Mouse (Mus musculus) liver, embryonic 14.5 days (tissue): Measurements from ENCODE around the gene Rps16. TPM values are rescaled to one million over a fixed set of nuclear protein-coding genes. Genes with fewer than 3 reads are reported as not detected.
A peak's percentile ranks its signal among the peaks of the same experiment; 100 is the strongest.

Experiments
- ATAC-seq: fragments of 200-750 bp; cut with Nextera tagmentation; 2 replicates; pipeline ENCODE4 v1.8.0; 2017; ENCODE audit warnings: moderate number of reproducible peaks, mild to moderate bottlenecking, moderate library complexity; ENCODE audit not compliant: insufficient read depth
- DNase-seq, 3 experiments: peaks; one replicate each; pipeline ENCODE4 v3.0.0-alpha.2; 2012 to 2013; ENCODE audit warnings: low read depth in 3 of 3, low spot score in 3 of 3
- H3K27ac ChIP-seq: fragments of 300-500 bp; sonication (generic); 2 replicates; pipeline ENCODE4 v1.5.1; 2014; ENCODE audit warnings: moderate library complexity, mild to moderate bottlenecking, control low read depth, inconsistent platforms
- H3K27me3 ChIP-seq: fragments of 300-500 bp; sonication (generic); 2 replicates; pipeline ENCODE4 v1.6.1; 2014; ENCODE audit warnings: mild to moderate bottlenecking, low read length, moderate library complexity; ENCODE audit not compliant: control insufficient read depth, insufficient read depth
- H3K36me3 ChIP-seq: fragments of 300-500 bp; sonication (generic); replicated peaks from 2 replicates; pipeline ENCODE4 v1.6.1; 2014; ENCODE audit warnings: low read depth; ENCODE audit not compliant: control insufficient read depth, insufficient read depth
- H3K4me1 ChIP-seq, 2 experiments: fragments of 200-500 bp in 1 of 2; fragments of 300-500 bp in 1 of 2; sonication (generic) in 1 of 2; replicated peaks; 2 replicates each; pipeline ENCODE4 v1.6.1; 2012 to 2014; ENCODE audit warnings: antibody characterized with exemption in 1 of 2, inconsistent platforms in 1 of 2, low read length in 1 of 2; ENCODE audit not compliant: control insufficient read depth in 2 of 2, insufficient read depth in 2 of 2
- H3K4me2 ChIP-seq: fragments of 300-500 bp; sonication (generic); 2 replicates; pipeline ENCODE4 v1.6.1; 2014; ENCODE audit warnings: low read depth, mild to moderate bottlenecking, control low read depth, moderate library complexity
- H3K4me3 ChIP-seq, 2 experiments: fragments of 200-500 bp in 1 of 2; fragments of 300-500 bp in 1 of 2; sonication (generic) in 1 of 2; 2 replicates each; pipeline ENCODE4 v1.5.1; 2012 to 2014; ENCODE audit warnings: low read depth in 2 of 2, low read length in 2 of 2, mild to moderate bottlenecking in 2 of 2, control low read depth in 1 of 2, inconsistent platforms in 1 of 2, moderate library complexity in 1 of 2; ENCODE audit not compliant: insufficient read depth in 1 of 2
- H3K9ac ChIP-seq: fragments of 300-500 bp; sonication (generic); replicated peaks from 2 replicates; pipeline ENCODE4 v1.6.1; 2014; ENCODE audit warnings: mild to moderate bottlenecking, control low read depth, moderate library complexity
- H3K9me3 ChIP-seq: fragments of 300-500 bp; sonication (generic); 2 replicates; pipeline ENCODE4 v1.6.1; 2016; ENCODE audit warnings: low read length, mixed read lengths; ENCODE audit not compliant: control insufficient read depth
- CTCF ChIP-seq: IDR thresholded peaks from 2 replicates; pipeline ENCODE4 v1.5.1; 2016; ENCODE audit warnings: antibody characterized with exemption, low read depth, control low read depth
- EP300 ChIP-seq: IDR thresholded peaks from 2 replicates; pipeline ENCODE4 v1.6.1; 2016; ENCODE audit warnings: antibody characterized with exemption, low read depth
- WGBS: fragments of 180-500 bp; shearing (Covaris S2); extraction: QIAGEN DNeasy Blood & Tissue Kit; methylation state at CpG from one replicate; pipeline ENCODE4 v1.1.7; 2014; ENCODE audit not compliant: insufficient replicate concordance; 5-methylcytosine and 5-hydroxymethylcytosine counted together
- polyA plus RNA-seq, 2 experiments: library from polyadenylated mRNA; depleted of rRNA in 1 of 2; stranded (reverse) in 1 of 2; unstranded in 1 of 2; fragments of >200 nt; fragmentation: Nextera tagmentation in 1 of 2; extraction: Ambion mirVana in 1 of 2; gene quantifications; 2 replicates each; pipeline versions ENCODE4 v1.2.1 to v1.2.3; 2012 to 2014

Gene Rps16
- polyA plus RNA-seq, 2 experiments: 900 to 1,209 TPM

DNA sequence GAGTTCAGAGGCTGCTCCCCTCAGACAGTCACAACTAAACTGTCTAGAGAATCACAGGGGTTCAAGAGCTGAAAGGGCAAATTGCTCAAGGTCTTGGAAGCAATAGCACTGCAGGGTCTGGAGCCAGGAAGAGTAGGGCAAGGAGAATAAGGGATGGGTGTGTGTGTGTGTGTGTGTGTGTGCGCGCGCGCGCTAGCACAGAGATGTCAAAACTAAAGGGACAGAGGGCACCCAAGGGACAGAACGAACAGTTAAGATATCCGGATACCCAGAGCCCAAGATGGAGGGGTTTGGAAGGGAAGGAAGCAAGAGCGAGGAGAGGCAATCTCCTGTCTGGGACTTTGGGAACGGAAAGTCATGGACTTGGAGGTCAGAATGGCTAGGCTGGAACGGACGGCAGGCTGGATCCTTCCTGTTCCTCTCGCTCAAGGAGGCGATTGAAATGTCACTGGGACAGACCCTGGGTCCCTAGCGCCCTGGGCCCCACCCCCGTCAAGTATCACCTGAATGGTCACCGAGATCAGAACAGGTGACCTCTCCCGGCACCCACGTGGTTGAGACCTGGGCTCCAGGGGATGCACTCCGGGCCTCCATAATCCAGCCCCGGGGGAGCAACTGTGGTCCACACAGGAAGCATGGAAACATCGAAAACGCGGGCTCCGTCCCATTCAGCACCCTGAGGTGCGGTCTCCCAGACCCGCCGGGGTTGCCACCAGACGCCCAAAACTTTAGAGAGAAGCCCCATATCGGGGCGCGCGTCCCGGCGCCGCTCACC is 39.1 kb upstream of the Rps16 start:
- H3K4me1 ChIP-seq: peaks cover 4 to 6% of the 10 kb centered on the region in 2 experiments; a peak in 3 of 4 replicates
- peak overlapping the region; percentile 97 for H3K4me2 ChIP-seq
- peak in 1 of 3 experiments; percentile 17 for DNase-seq
- no peaks in the 10 kb centered on the region for H3K27me3 ChIP-seq
- peak; percentile 55 for ATAC-seq
- 3% methylated on average over 35 of the region's 35 CpGs for WGBS
- H3K4me3 ChIP-seq: peak overlapping the region; percentile 95 to 99
- H3K36me3 ChIP-seq: peaks cover 39% of the 10 kb centered on the region
- H3K9me3 ChIP-seq: no peaks in the 10 kb centered on the region
- TF ChIP-seq EP300: no peak
- TF ChIP-seq CTCF: no peak
- peak overlapping the region; percentile 30; the same call in 1 of the 2 replicates for H3K27ac ChIP-seq
- peak overlapping the region; percentile 94 for H3K9ac ChIP-seq

GRCm38 (mm10) chr7:28311926-28312543 is 38.4 kb upstream of the Rps16 start, which contains the start of gene Timm50:
TSS of gene Timm50 (minus strand) at chr7:28312072.
- ATAC-seq (peak; percentile 98), DNase-seq (peak; percentile 93 to 95 (median 94))
- Histone ChIP-seq H3K4me2 (peak within 1 kb of the TSS; percentile 97), H3K9me3 (no peaks in the 10 kb centered on the region), H3K4me1 (peaks cover 4 to 6% of the 10 kb centered on the region in 2 experiments; a peak in 3 of 4 replicates), H3K27ac (peak within 1 kb of the TSS; percentile 41), H3K4me3 (peak within 1 kb of the TSS; percentile 95 to 99), H3K27me3 (no peaks in the 10 kb centered on the region), H3K36me3 (peaks cover 40% of the 10 kb centered on the region), H3K9ac (peak within 1 kb of the TSS; percentile 94)
- peak; percentile 50; the same call in 1 of the 2 replicates for TF ChIP-seq EP300
- peak; percentile 36; the same call in 1 of the 2 replicates for TF ChIP-seq CTCF
- under 1% methylated on average over 45 of the region's 45 CpGs for WGBS

DNA sequence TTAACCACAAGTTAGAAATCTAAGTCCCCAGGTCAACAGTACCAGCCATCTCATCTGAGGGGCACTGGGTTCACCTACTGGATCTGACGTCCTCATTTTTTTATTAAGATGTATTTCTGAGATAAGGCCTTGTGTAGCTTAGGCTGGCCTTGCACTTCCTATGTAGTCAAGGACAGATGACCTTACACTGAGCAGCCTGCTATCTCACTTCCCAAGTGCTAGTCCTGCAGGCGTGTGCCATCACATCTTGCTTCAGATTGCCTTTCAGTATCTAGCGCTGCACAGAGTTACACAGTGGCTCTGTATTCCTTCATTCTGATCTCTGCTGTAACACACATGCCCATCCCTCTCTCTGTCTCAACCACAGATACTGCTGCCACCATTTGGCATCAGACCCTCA is 32.4 kb upstream of the Rps16 start:
- Histone ChIP-seq H3K9ac (no peak overlapping the region), H3K4me3 (no peak overlapping the region), H3K9me3 (no peaks in the 10 kb centered on the region), H3K27me3 (no peaks in the 10 kb centered on the region), H3K4me1 (no peaks in the 10 kb centered on the region; a peak in 1 of 4 replicates), H3K36me3 (peaks cover 80% of the 10 kb centered on the region), H3K27ac (no peak overlapping the region), H3K4me2 (no peak overlapping the region)
- 66% methylated on average over 3 of the region's 3 CpGs for WGBS
- no peak for DNase-seq
- no peak for ATAC-seq
- TF ChIP-seq CTCF (no peak), EP300 (no peak)

- Histone ChIP-seq H3K9ac (no peak overlapping the region), H3K4me2 (no peak overlapping the region), H3K4me1 (no peaks in the 10 kb centered on the region), H3K36me3 (peaks cover 85% of the 10 kb centered on the region), H3K9me3 (no peaks in the 10 kb centered on the region), H3K4me3 (no peak overlapping the region), H3K27me3 (no peaks in the 10 kb centered on the region), H3K27ac (no peak overlapping the region)
- DNase-seq: no peak
- TF ChIP-seq EP300 (no peak), CTCF (no peak)
- 86% methylated on average over 17 of the region's 17 CpGs for WGBS
- no peak for ATAC-seq
These were observed 31.7 kb upstream of the Rps16 start for GRCm38 (mm10) chr7:28318714-28319113.
